Mouse (Mus musculus) limb, embryonic 14.5 days (tissue): ENCODE data around the gene Olfr669. TPM values are rescaled to one million over a fixed set of nuclear protein-coding genes. Genes with fewer than 3 reads are reported as not detected.

Source experiments
- ATAC-seq: fragments of 200-750 bp; cut with Nextera tagmentation; 2 replicates; pipeline ENCODE4 v1.8.0; 2017; ENCODE audit warnings: low read depth, moderate number of reproducible peaks, moderate TSS enrichment; ENCODE audit not compliant: low FRiP score
- DNase-seq: peaks from one replicate; pipeline ENCODE4 v3.0.0-alpha.2; 2015; ENCODE audit warnings: low spot score
- H3K27ac ChIP-seq: fragments of 300-500 bp; sonication (generic); replicated peaks from 2 replicates; pipeline ENCODE4 v1.5.1; 2014; ENCODE audit warnings: low read depth, mild to moderate bottlenecking, low read length, moderate library complexity, mixed read lengths
- H3K27me3 ChIP-seq: fragments of 300-500 bp; sonication (generic); 2 replicates; pipeline ENCODE4 v1.6.1; 2014; ENCODE audit warnings: low read length, mixed read lengths; ENCODE audit not compliant: control insufficient read depth, insufficient read depth
- H3K36me3 ChIP-seq: fragments of 300-500 bp; sonication (generic); 2 replicates; pipeline ENCODE4 v1.6.1; 2014; ENCODE audit warnings: mild to moderate bottlenecking, low read length, moderate library complexity, mixed read lengths; ENCODE audit not compliant: control insufficient read depth, insufficient read depth
- H3K4me1 ChIP-seq: fragments of 300-500 bp; sonication (generic); 2 replicates; pipeline ENCODE4 v1.6.1; 2014; ENCODE audit warnings: antibody characterized with exemption, low read length, mixed read lengths; ENCODE audit not compliant: control insufficient read depth, insufficient read depth
- H3K4me2 ChIP-seq: fragments of 300-500 bp; sonication (generic); replicated peaks from 2 replicates; pipeline ENCODE4 v1.6.1; 2014; ENCODE audit warnings: low read depth, mild to moderate bottlenecking, low read length, moderate library complexity; ENCODE audit not compliant: severe bottlenecking
- H3K4me3 ChIP-seq: fragments of 300-500 bp; sonication (generic); replicated peaks from 2 replicates; pipeline ENCODE4 v1.5.1; 2014; ENCODE audit warnings: low read length
- H3K9ac ChIP-seq: fragments of 300-500 bp; sonication (generic); 2 replicates; pipeline ENCODE4 v1.6.1; 2014; ENCODE audit warnings: mild to moderate bottlenecking, low read depth, low read length, moderate library complexity; ENCODE audit not compliant: severe bottlenecking
- H3K9me3 ChIP-seq: fragments of 300-500 bp; sonication (generic); 2 replicates; pipeline ENCODE4 v1.6.1; 2016; ENCODE audit warnings: low read length; ENCODE audit not compliant: control insufficient read depth
- POLR2A ChIP-seq: fragments of 200-500 bp; IDR thresholded peaks from 2 replicates; pipeline ENCODE4 v1.8.0; 2012; ENCODE audit warnings: inconsistent platforms, mild to moderate bottlenecking, moderate library complexity, borderline replicate concordance; ENCODE audit not compliant: insufficient read depth, insufficient read length; ENCODE audit errors: extremely low read depth
- WGBS: fragments of 180-500 bp; shearing (Covaris S2); extraction: QIAGEN DNeasy Blood & Tissue Kit; methylation state at CpG from one replicate; pipeline ENCODE4 v1.1.7; 2014; 5-methylcytosine and 5-hydroxymethylcytosine counted together
- polyA plus RNA-seq, 2 experiments: library from polyadenylated mRNA; depleted of rRNA in 1 of 2; stranded (reverse) in 1 of 2; unstranded in 1 of 2; fragments of >200 nt; fragmentation: Nextera tagmentation in 1 of 2; extraction: Ambion mirVana in 1 of 2; gene quantifications; 2 replicates each; pipeline versions ENCODE4 v1.2.1 to v1.2.3; 2012 to 2014

Olfr669 gene
- polyA plus RNA-seq, 2 experiments = not detected

GRCm38 (mm10) chr7:104979026-104979425 is 45.0 kb downstream of the Olfr669 start, which contains the start of gene Olfr671:
Olfr671 (minus strand) TSS chr7:104979126.
- Histone ChIP-seq H3K36me3 (no peaks in the 10 kb centered on the region), H3K9me3 (no peaks in the 10 kb centered on the region), H3K9ac (no peak within 1 kb of the TSS), H3K4me2 (no peak within 1 kb of the TSS), H3K27me3 (no peaks in the 10 kb centered on the region), H3K27ac (no peak within 1 kb of the TSS), H3K4me1 (no peaks in the 10 kb centered on the region), H3K4me3 (no peak within 1 kb of the TSS)
- DNase-seq = no peak
- WGBS = 76% methylated on average over 1 of the region's 1 CpGs
- TF ChIP-seq POLR2A = no peak
- ATAC-seq = no peak

Other genes with a start within 250 kb of the Olfr669 start
- gene Olfr661, start 247.7 kb upstream of the Olfr669 start, polyA plus RNA-seq (2012; rRNA removed) = not detected in 2 replicates
- gene Olfr661, start 247.7 kb upstream of the Olfr669 start, polyA plus RNA-seq (2014; fragmentation: Nextera tagmentation; extraction: Ambion mirVana) = not detected in 2 replicates
- not detected in 2 replicates for gene Usp17le, start 156.8 kb upstream of the Olfr669 start, polyA plus RNA-seq (2012; rRNA removed)
- gene Usp17le, start 156.8 kb upstream of the Olfr669 start, polyA plus RNA-seq (2014; fragmentation: Nextera tagmentation; extraction: Ambion mirVana) = not detected in 2 replicates
- gene Usp17lb, start 91.6 kb upstream of the Olfr669 start, polyA plus RNA-seq (2012; rRNA removed) = not detected in 2 replicates
- not detected in 2 replicates for gene Usp17lb, start 91.6 kb upstream of the Olfr669 start, polyA plus RNA-seq (2014; fragmentation: Nextera tagmentation; extraction: Ambion mirVana)
- not detected in 2 replicates for gene Usp17la, start 77.2 kb upstream of the Olfr669 start, polyA plus RNA-seq (2012; rRNA removed)
- not detected in 2 replicates for gene Usp17la, start 77.2 kb upstream of the Olfr669 start, polyA plus RNA-seq (2014; fragmentation: Nextera tagmentation; extraction: Ambion mirVana)
- gene Olfr665, start 56.2 kb upstream of the Olfr669 start, polyA plus RNA-seq (2012; rRNA removed) = not detected in 2 replicates
- gene Olfr665, start 56.2 kb upstream of the Olfr669 start, polyA plus RNA-seq (2014; fragmentation: Nextera tagmentation; extraction: Ambion mirVana) = not detected in 2 replicates
- not detected in 2 replicates for gene Olfr666, start 38.3 kb upstream of the Olfr669 start, polyA plus RNA-seq (2012; rRNA removed)
- not detected in 2 replicates for gene Olfr666, start 38.3 kb upstream of the Olfr669 start, polyA plus RNA-seq (2014; fragmentation: Nextera tagmentation; extraction: Ambion mirVana)
- gene Olfr667, start 12.8 kb upstream of the Olfr669 start, polyA plus RNA-seq (2012; rRNA removed) = not detected in 2 replicates
- not detected in 2 replicates for gene Olfr667, start 12.8 kb upstream of the Olfr669 start, polyA plus RNA-seq (2014; fragmentation: Nextera tagmentation; extraction: Ambion mirVana)
- not detected in 2 replicates for gene Olfr668, start 6.2 kb upstream of the Olfr669 start, polyA plus RNA-seq (2012; rRNA removed)
- gene Olfr668, start 6.2 kb upstream of the Olfr669 start, polyA plus RNA-seq (2014; fragmentation: Nextera tagmentation; extraction: Ambion mirVana) = not detected in 2 replicates
- gene Olfr670, start 28.4 kb downstream of the Olfr669 start, polyA plus RNA-seq (2012; rRNA removed) = not detected in 2 replicates
- 0.07 and 0.14 TPM in 2 replicates for gene Olfr670, start 28.4 kb downstream of the Olfr669 start, polyA plus RNA-seq (2014; fragmentation: Nextera tagmentation; extraction: Ambion mirVana)
- gene Olfr671, start 44.9 kb downstream of the Olfr669 start, polyA plus RNA-seq (2012; rRNA removed) = not detected in 2 replicates
- gene Olfr671, start 44.9 kb downstream of the Olfr669 start, polyA plus RNA-seq (2014; fragmentation: Nextera tagmentation; extraction: Ambion mirVana) = not detected in 2 replicates
- gene Olfr672, start 67.8 kb downstream of the Olfr669 start, polyA plus RNA-seq (2012; rRNA removed) = not detected in 2 replicates
- gene Olfr672, start 67.8 kb downstream of the Olfr669 start, polyA plus RNA-seq (2014; fragmentation: Nextera tagmentation; extraction: Ambion mirVana) = not detected in 2 replicates
- gene Olfr675, start 94.2 kb downstream of the Olfr669 start, polyA plus RNA-seq (2012; rRNA removed) = not detected in 2 replicates
- not detected in 2 replicates for gene Olfr675, start 94.2 kb downstream of the Olfr669 start, polyA plus RNA-seq (2014; fragmentation: Nextera tagmentation; extraction: Ambion mirVana)
- not detected in 2 replicates for gene Olfr676, start 98.5 kb downstream of the Olfr669 start, polyA plus RNA-seq (2012; rRNA removed)
- gene Olfr676, start 98.5 kb downstream of the Olfr669 start, polyA plus RNA-seq (2014; fragmentation: Nextera tagmentation; extraction: Ambion mirVana) = not detected in 2 replicates
- not detected in 2 replicates for gene Olfr677, start 117.1 kb downstream of the Olfr669 start, polyA plus RNA-seq (2012; rRNA removed)
- not detected in 2 replicates for gene Olfr677, start 117.1 kb downstream of the Olfr669 start, polyA plus RNA-seq (2014; fragmentation: Nextera tagmentation; extraction: Ambion mirVana)
- not detected in 2 replicates for gene Olfr678, start 130.2 kb downstream of the Olfr669 start, polyA plus RNA-seq (2012; rRNA removed)
- gene Olfr678, start 130.2 kb downstream of the Olfr669 start, polyA plus RNA-seq (2014; fragmentation: Nextera tagmentation; extraction: Ambion mirVana) = not detected in 2 replicates
- gene Olfr679, start 147.0 kb downstream of the Olfr669 start, polyA plus RNA-seq (2012; rRNA removed) = not detected in 2 replicates
- gene Olfr679, start 147.0 kb downstream of the Olfr669 start, polyA plus RNA-seq (2014; fragmentation: Nextera tagmentation; extraction: Ambion mirVana) = not detected in 2 replicates
- gene Olfr680-ps1, start 158.6 kb downstream of the Olfr669 start, polyA plus RNA-seq (2012; rRNA removed) = not detected in 2 replicates
- not detected in 2 replicates for gene Olfr680-ps1, start 158.6 kb downstream of the Olfr669 start, polyA plus RNA-seq (2014; fragmentation: Nextera tagmentation; extraction: Ambion mirVana)
- not detected in 2 replicates for gene Olfr681, start 182.6 kb downstream of the Olfr669 start, polyA plus RNA-seq (2012; rRNA removed)
- gene Olfr681, start 182.6 kb downstream of the Olfr669 start, polyA plus RNA-seq (2014; fragmentation: Nextera tagmentation; extraction: Ambion mirVana) = not detected in 2 replicates
- gene Olfr683, start 212.8 kb downstream of the Olfr669 start, polyA plus RNA-seq (2012; rRNA removed) = not detected in 2 replicates
- gene Olfr683, start 212.8 kb downstream of the Olfr669 start, polyA plus RNA-seq (2014; fragmentation: Nextera tagmentation; extraction: Ambion mirVana) = not detected in 2 replicates
- gene Olfr684, start 229.4 kb downstream of the Olfr669 start, polyA plus RNA-seq (2012; rRNA removed) = not detected in 2 replicates
- not detected in 2 replicates for gene Olfr684, start 229.4 kb downstream of the Olfr669 start, polyA plus RNA-seq (2014; fragmentation: Nextera tagmentation; extraction: Ambion mirVana)